Mouse (Mus musculus): Measurements from ENCODE around the gene Nfkbia.

GRCm38 (mm10) chr12:55449048-55449447, 43.4 kb downstream of the Nfkbia start:
- TF ChIP-seq CTCF (IDR thresholded peaks at IDR 0.05; ENCODE audit: low read depth), result no peak
- no peak for TF ChIP-seq EP300 (IDR thresholded peaks at IDR 0.05; ENCODE audit: low read depth)
